Mouse (Mus musculus): Measurements from ENCODE around the gene Ubap2l. TPM values are rescaled to one million over a fixed set of nuclear protein-coding genes. Genes with fewer than 3 reads are reported as not detected.

The Ubap2l gene
- 120 and 132 TPM in 2 replicates for polyA plus RNA-seq (2015; fragmentation: Nextera tagmentation; extraction: Ambion mirVana)

DNA sequence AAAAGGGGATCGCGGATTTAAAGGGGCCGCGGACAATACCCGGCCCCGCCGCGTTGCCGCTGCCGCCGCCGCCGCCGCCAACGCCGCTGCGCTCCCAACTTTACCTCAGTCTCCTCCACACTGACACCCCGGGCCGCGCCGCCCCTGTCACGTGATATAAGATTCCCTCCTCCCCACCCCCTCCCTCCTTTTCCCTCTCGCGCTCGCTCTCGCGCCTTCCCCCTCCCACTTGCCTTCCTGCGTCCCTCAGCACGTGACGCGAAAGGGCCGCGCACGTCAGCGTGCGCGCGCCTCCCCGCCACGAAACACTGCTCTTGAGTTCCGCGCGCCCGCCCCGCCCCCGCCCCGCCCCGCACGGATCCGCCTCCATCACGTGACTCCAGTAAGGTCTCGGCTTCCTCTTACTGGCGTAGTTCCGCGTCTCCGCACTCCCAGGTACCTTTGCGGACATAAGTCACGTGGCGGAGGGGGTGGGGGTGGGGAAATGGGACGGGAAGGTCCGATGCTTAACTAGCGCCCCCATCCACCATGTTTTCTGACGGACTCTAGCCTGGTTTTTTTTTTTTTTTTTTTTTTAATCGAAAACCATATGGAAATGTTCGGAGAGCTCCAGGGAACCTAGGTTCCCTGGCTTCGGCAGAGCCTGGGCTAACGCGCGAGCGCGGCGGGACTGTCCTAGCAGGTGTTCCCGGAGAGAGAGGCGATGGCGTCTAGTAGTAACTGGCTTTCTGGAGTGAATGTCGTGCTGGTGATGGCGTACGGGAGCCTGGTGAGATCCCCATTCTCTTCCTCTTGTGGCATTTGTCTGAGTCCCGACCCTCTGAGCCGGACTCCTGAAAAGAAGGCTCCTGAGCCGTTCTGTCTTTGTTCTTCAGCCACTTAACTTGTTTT, at the start of gene Ubap2l:
TSS of gene Ubap2l (minus strand) at position 278 of the 891 bp plus-strand sequence.
- peak; percentile 93 for ATAC-seq
- Histone ChIP-seq H3K4me3 (ENCODE audit: low read depth, low read length) (peak within 1 kb of the TSS; percentile 55), H3K27ac (ENCODE audit: low read length) (peak within 1 kb of the TSS; percentile 92), H3K36me3 (ENCODE audit: control insufficient read depth, insufficient read depth, low read length) (peaks cover 6% of the 10 kb centered on the region; the same call in 1 of the 2 replicates), H3K9me3 (replicated peaks; ENCODE audit: control insufficient read depth, low read length, poor library complexity, severe bottlenecking) (no peaks in the 10 kb centered on the region), H3K27me3 (ENCODE audit: control insufficient read depth, insufficient read depth, low read depth, low read length) (no peaks in the 10 kb centered on the region), H3K9ac (ENCODE audit: low read depth, low read length) (peak within 1 kb of the TSS; percentile 77), H3K4me1 (ENCODE audit: control insufficient read depth, insufficient read depth, low read length) (peaks cover 35% of the 10 kb centered on the region), H3K4me2 (ENCODE audit: low read length) (peak within 1 kb of the TSS; percentile 77)
- under 1% methylated on average over 55 of the region's 81 CpGs for WGBS

DNA sequence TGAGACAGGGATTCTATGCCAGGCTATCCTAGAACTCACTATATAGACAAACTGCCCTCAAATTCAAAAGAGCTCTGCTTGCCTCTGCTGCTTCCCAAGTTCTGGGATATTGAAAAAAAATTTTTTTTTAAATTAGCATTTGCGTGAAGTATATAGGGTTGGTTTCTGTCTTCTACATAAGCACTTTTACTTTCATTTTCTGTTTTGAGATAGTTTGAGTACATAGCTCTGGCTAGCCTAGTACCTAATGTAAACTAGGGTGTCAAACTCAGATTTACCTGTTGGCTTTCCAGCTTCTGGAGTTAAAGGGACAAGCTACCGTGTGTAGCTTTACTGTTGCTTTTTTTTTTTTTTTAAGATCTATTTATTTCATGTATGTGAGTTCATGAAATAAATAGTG, 49.2 kb upstream of the Ubap2l start:
- peaks cover 12% of the 10 kb centered on the region for H3K36me3 ChIP-seq (ENCODE audit: control insufficient read depth, insufficient read depth, low read length)
- 97% methylated on average over 2 of the region's 2 CpGs for WGBS
- no peak overlapping the region for H3K27ac ChIP-seq (ENCODE audit: low read length)
- no peaks in the 10 kb centered on the region for H3K27me3 ChIP-seq (ENCODE audit: control insufficient read depth, insufficient read depth, low read depth, low read length)
- H3K9ac ChIP-seq (ENCODE audit: low read depth, low read length) = no peak overlapping the region
- no peak overlapping the region for H3K4me3 ChIP-seq (ENCODE audit: low read depth, low read length)
- no peak overlapping the region for H3K4me2 ChIP-seq (ENCODE audit: low read length)
- H3K4me1 ChIP-seq (ENCODE audit: control insufficient read depth, insufficient read depth, low read length) = no peaks in the 10 kb centered on the region
- H3K9me3 ChIP-seq (replicated peaks; ENCODE audit: control insufficient read depth, low read length, poor library complexity, severe bottlenecking) = no peaks in the 10 kb centered on the region
- ATAC-seq = no peak

DNA sequence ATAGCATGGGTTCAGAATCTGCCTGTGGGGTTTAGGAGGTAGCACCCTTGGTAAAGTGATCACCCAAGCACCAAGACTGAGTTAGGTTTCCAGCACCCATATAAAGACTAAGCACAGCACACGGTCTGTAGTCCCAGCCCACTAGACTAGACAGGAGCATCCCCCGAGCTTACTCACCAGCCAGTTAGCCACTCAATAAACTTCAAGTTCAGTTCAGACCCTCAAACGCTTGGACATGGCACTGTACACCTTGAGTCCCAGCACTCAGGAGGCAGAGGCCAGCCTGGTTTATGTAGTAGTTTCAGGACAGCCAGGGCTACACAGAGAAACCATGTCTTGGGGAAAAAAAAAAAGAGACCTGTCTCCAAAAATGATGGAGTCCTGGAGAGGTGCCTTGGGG, 48.6 kb upstream of the Ubap2l start:
- Histone ChIP-seq H3K9ac (ENCODE audit: low read depth, low read length) (no peak overlapping the region), H3K36me3 (ENCODE audit: control insufficient read depth, insufficient read depth, low read length) (peaks cover 12% of the 10 kb centered on the region), H3K4me1 (ENCODE audit: control insufficient read depth, insufficient read depth, low read length) (no peaks in the 10 kb centered on the region), H3K9me3 (replicated peaks; ENCODE audit: control insufficient read depth, low read length, poor library complexity, severe bottlenecking) (no peaks in the 10 kb centered on the region), H3K4me3 (ENCODE audit: low read depth, low read length) (no peak overlapping the region), H3K4me2 (ENCODE audit: low read length) (no peak overlapping the region), H3K27ac (ENCODE audit: low read length) (no peak overlapping the region), H3K27me3 (ENCODE audit: control insufficient read depth, insufficient read depth, low read depth, low read length) (no peaks in the 10 kb centered on the region)
- no peak for ATAC-seq
- 87% methylated on average over 3 of the region's 3 CpGs for WGBS

DNA sequence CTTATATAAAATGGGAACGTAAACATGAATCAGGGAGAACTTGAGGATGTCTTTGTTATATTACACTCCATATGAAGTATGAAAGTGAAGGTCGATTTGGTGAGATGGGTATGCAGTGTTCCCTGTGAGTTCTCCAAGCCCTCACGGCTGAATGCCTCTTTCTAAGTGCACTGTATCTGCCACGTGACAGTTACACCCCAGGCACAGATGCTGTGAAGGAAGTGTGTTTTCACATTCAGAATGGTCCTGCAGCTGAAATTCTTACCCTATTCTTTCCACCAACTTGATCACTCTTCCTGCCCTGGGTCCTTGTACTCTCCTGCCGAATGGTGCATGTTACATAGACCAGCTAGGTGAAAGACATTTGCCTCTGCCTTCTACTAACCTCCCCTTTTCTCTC, 45.5 kb upstream of the Ubap2l start:
- no peak overlapping the region for H3K9ac ChIP-seq (ENCODE audit: low read depth, low read length)
- peaks cover 12% of the 10 kb centered on the region for H3K36me3 ChIP-seq (ENCODE audit: control insufficient read depth, insufficient read depth, low read length)
- 85% methylated on average over 5 of the region's 5 CpGs for WGBS
- H3K9me3 ChIP-seq (replicated peaks; ENCODE audit: control insufficient read depth, low read length, poor library complexity, severe bottlenecking) = no peaks in the 10 kb centered on the region
- H3K27ac ChIP-seq (ENCODE audit: low read length) = no peak overlapping the region
- H3K4me3 ChIP-seq (ENCODE audit: low read depth, low read length) = no peak overlapping the region
- no peaks in the 10 kb centered on the region for H3K4me1 ChIP-seq (ENCODE audit: control insufficient read depth, insufficient read depth, low read length)
- ATAC-seq = no peak
- H3K27me3 ChIP-seq (ENCODE audit: control insufficient read depth, insufficient read depth, low read depth, low read length) = no peaks in the 10 kb centered on the region
- no peak overlapping the region for H3K4me2 ChIP-seq (ENCODE audit: low read length)

DNA sequence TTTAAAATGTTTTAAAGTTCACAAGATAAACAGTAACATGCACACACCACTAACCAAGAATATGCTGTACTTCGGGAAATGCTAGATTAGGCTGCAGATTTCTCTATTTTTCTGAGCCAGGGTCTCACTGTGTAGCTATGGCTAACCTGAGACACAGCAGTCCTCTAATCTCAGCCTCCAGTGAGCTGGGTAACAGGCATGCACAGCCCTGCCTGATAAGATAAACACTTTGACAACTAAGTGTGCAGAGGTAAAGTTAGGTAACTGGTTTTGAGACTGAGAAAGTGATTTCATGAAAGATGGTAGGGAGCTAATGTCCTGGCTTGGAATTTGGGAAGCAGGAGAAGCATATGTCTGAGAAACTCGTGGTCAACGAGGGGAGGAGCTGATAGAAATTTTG, 42.0 kb upstream of the Ubap2l start:
- Histone ChIP-seq H3K27ac (ENCODE audit: low read length) (no peak overlapping the region), H3K36me3 (ENCODE audit: control insufficient read depth, insufficient read depth, low read length) (peaks cover 37% of the 10 kb centered on the region), H3K27me3 (ENCODE audit: control insufficient read depth, insufficient read depth, low read depth, low read length) (no peaks in the 10 kb centered on the region), H3K4me2 (ENCODE audit: low read length) (no peak overlapping the region), H3K4me3 (ENCODE audit: low read depth, low read length) (no peak overlapping the region), H3K9me3 (replicated peaks; ENCODE audit: control insufficient read depth, low read length, poor library complexity, severe bottlenecking) (no peaks in the 10 kb centered on the region), H3K9ac (ENCODE audit: low read depth, low read length) (no peak overlapping the region), H3K4me1 (ENCODE audit: control insufficient read depth, insufficient read depth, low read length) (no peaks in the 10 kb centered on the region)
- WGBS = 94% methylated on average over 3 of the region's 3 CpGs
- no peak for ATAC-seq

DNA sequence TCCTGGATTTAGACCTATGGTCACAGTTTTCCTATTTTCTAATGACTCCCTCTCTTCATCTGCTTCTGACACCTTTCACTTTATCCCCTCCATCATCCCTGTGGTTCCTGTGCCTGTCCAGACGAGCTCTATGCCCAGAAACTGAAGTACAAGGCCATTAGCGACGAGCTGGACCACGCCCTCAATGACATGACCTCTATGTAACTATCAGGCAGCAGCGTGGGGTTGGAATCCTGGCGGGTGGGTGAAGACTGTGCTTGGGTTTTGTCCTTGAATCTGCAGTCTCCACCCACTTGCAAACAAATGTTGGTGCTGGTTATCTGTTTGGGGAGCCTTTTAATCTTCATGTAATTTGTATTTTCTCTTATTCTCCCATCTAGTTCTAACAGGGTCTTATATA, 38.5 kb upstream of the Ubap2l start:
- H3K36me3 ChIP-seq (ENCODE audit: control insufficient read depth, insufficient read depth, low read length) = peaks cover 49% of the 10 kb centered on the region
- WGBS = 92% methylated on average over 6 of the region's 6 CpGs
- H3K4me1 ChIP-seq (ENCODE audit: control insufficient read depth, insufficient read depth, low read length) = no peaks in the 10 kb centered on the region
- no peak overlapping the region for H3K4me3 ChIP-seq (ENCODE audit: low read depth, low read length)
- no peak overlapping the region for H3K27ac ChIP-seq (ENCODE audit: low read length)
- ATAC-seq = no peak
- no peaks in the 10 kb centered on the region for H3K27me3 ChIP-seq (ENCODE audit: control insufficient read depth, insufficient read depth, low read depth, low read length)
- no peaks in the 10 kb centered on the region for H3K9me3 ChIP-seq (replicated peaks; ENCODE audit: control insufficient read depth, low read length, poor library complexity, severe bottlenecking)
- H3K4me2 ChIP-seq (ENCODE audit: low read length) = no peak overlapping the region
- no peak overlapping the region for H3K9ac ChIP-seq (ENCODE audit: low read depth, low read length)

DNA sequence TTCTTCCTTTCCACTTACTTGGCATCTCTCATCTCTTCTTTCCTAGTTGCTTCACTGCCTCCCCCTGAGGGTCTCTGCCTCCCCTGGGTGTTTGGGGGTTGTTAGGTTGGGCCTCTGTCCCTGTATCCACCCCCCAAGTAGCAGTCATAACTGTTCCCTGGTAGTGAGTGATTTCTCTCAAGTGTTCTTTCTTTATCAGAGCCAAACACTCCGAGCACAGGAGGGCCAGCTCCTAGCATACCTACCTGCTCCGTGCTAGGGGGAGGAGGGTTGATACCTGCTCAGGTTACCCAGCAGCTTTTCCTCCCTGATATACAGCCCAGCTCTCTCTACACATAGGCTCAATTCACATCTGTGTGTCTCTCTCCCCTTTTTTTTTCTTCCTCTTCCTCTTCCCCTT, 36.2 kb upstream of the Ubap2l start:
- Histone ChIP-seq H3K27me3 (ENCODE audit: control insufficient read depth, insufficient read depth, low read depth, low read length) (no peaks in the 10 kb centered on the region), H3K9ac (ENCODE audit: low read depth, low read length) (no peak overlapping the region), H3K4me3 (ENCODE audit: low read depth, low read length) (no peak overlapping the region), H3K4me1 (ENCODE audit: control insufficient read depth, insufficient read depth, low read length) (peaks cover 16% of the 10 kb centered on the region), H3K27ac (ENCODE audit: low read length) (no peak overlapping the region), H3K36me3 (ENCODE audit: control insufficient read depth, insufficient read depth, low read length) (peaks cover 49% of the 10 kb centered on the region), H3K4me2 (ENCODE audit: low read length) (no peak overlapping the region), H3K9me3 (replicated peaks; ENCODE audit: control insufficient read depth, low read length, poor library complexity, severe bottlenecking) (no peaks in the 10 kb centered on the region)
- WGBS = 88% methylated on average over 2 of the region's 2 CpGs
- ATAC-seq = no peak

DNA sequence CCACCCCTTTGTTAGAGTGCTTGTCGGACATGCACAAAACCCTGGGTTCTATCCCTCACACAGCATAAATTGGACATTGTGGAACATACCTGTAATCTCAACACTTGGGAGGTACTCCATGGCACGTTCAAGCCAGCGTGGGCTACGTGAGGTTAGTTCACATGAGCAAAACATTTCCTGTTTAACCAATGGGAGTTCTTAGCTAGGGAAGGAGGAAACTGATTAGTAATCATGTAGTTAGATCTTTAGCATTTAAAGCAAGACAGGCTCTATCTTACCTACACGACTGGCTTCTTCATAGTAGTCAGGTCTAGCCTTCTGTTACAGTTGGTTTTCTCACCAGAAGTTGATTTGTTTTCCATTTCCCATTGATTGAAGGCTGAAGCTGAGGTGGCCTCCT, 33.6 kb upstream of the Ubap2l start:
- H3K9ac ChIP-seq (ENCODE audit: low read depth, low read length) = no peak overlapping the region
- 90% methylated on average over 5 of the region's 5 CpGs for WGBS
- peaks cover 33% of the 10 kb centered on the region for H3K36me3 ChIP-seq (ENCODE audit: control insufficient read depth, insufficient read depth, low read length)

DNA sequence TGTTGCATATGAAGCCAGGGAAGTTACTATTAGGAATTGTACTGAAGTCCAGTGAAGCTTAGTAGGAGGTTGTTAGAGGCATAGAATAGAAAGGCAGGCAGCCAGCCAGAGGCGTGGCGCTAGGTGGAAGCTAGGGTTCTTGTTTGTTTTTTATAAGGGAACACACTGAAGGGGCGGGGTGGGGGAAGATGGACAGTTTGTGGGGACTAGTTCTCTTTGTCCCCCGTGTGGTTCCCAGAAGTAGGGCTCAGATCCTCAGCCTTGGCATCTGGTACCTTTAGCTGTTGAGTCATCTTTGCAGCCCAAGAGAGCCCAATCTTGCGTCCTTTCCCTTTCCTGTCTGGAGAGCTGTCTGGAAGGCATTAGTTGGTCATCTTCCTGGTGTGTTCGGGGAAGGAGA, 32.9 kb upstream of the Ubap2l start:
- no peak for ATAC-seq
- no peaks in the 10 kb centered on the region for H3K27me3 ChIP-seq (ENCODE audit: control insufficient read depth, insufficient read depth, low read depth, low read length)
- H3K4me2 ChIP-seq (ENCODE audit: low read length) = no peak overlapping the region
- no peak overlapping the region for H3K27ac ChIP-seq (ENCODE audit: low read length)
- H3K36me3 ChIP-seq (ENCODE audit: control insufficient read depth, insufficient read depth, low read length) = peaks cover 25% of the 10 kb centered on the region
- H3K4me1 ChIP-seq (ENCODE audit: control insufficient read depth, insufficient read depth, low read length) = peaks cover 46% of the 10 kb centered on the region
- WGBS = 90% methylated on average over 6 of the region's 6 CpGs
- H3K9me3 ChIP-seq (replicated peaks; ENCODE audit: control insufficient read depth, low read length, poor library complexity, severe bottlenecking) = no peaks in the 10 kb centered on the region
- no peak overlapping the region for H3K9ac ChIP-seq (ENCODE audit: low read depth, low read length)
- H3K4me3 ChIP-seq (ENCODE audit: low read depth, low read length) = no peak overlapping the region

More for the DNA sequence above, 33.6 kb upstream of the Ubap2l start:
- no peaks in the 10 kb centered on the region for H3K27me3 ChIP-seq (ENCODE audit: control insufficient read depth, insufficient read depth, low read depth, low read length)
- H3K4me3 ChIP-seq (ENCODE audit: low read depth, low read length) = no peak overlapping the region
- no peak for ATAC-seq
- H3K9me3 ChIP-seq (replicated peaks; ENCODE audit: control insufficient read depth, low read length, poor library complexity, severe bottlenecking) = no peaks in the 10 kb centered on the region
- no peak overlapping the region for H3K27ac ChIP-seq (ENCODE audit: low read length)
- no peak overlapping the region for H3K4me2 ChIP-seq (ENCODE audit: low read length)
- H3K4me1 ChIP-seq (ENCODE audit: control insufficient read depth, insufficient read depth, low read length) = peaks cover 39% of the 10 kb centered on the region
